Mouse (Mus musculus) A20 (cell line): ENCODE results near the gene Vwa5a.

Experiments used
- DNase-seq: peaks from one replicate; pipeline ENCODE4 v3.0.0-alpha.2; 2011; ENCODE audit warnings: low read depth, low spot score

The Vwa5a gene

DNA sequence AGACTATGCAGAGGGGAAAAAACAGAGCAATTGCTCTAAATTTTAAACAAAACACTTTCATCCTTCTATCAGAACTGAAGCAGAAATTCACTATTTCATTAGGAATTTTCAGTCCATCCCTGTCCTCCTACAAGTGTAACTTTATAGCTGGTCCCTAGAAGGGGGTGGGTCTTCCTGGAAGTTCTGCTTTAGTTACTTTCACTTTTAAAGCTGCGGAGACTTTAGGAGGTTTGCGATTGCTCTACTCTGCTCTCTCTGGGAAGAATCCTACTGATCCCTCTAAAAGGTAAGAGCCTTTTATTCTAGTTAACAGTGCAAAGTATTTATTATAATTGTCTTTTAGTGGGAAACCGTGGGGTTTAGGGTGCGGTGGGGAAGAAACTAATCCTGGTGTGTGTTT lies at the start of gene Vwa5a:
Gene Vwa5a, plus strand, starts transcription at position 167 of the 400 bp plus-strand sequence.
- peak; percentile 38 for DNase-seq

DNA sequence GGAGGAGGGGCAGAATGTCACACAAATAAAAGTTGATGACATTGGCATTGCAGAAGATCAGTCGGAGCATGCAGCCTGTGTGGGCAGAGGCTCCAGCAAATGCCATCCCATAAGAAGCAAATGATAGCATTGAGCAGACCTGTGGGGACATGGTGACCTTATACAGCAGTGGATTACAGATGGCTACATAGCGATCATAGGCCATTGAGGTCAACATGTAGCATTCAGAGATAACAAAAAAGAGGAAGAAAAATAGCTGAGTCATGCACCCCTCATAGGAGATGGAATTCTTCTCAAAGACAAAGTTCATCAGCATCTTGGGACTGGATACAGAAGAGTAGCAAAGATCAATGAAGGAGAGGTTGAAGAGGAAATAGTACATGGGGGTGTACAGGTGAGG lies 45.2 kb upstream of the Vwa5a start:
- DNase-seq = no peak

DNA sequence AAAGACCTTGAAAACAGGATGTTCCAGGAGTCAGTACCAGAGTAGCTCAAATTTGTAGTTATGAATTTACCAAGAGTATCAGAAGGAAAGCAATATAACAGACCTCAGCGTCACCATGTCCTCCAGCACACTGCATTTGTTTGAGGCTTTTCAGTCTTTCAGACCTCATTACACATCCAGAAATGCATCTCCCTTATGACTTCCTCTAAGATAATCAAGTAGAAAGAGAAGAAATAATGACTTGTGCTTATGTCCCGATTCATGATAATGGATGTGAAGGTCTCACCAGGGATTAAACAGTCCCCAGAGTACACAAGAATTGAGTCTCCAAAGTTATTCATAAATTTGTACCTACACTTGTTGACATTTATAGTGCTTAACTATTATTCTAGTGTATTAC lies 43.6 kb upstream of the Vwa5a start, which contains the start of gene Olfr918:
Gene Olfr918, minus strand, starts transcription at position 101 of the 400 bp plus-strand sequence.
- DNase-seq = no peak

DNA sequence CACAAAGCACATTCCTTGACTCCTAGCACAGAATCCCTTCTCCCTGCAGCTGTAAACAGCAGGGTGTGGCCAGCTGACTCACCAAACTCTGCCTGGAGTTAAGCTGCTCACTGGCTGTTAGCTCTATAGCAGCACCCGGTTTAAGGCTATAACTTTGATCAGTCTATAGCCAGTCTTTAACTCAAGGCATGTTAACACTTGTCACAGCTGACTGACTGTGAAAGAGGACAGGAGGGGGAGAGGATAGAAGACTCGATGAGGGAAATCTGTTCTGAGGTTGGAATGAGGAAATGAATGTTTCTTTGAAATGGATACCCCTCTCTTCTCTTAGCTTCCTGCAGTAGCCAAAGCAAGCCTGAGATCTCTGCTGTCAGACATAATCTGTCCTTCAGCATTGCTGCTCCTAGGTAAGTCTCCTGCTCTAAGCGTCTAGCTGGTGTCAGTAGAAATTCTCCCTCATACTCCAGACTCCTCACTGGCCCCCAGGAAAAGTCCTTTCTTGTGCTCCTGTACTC lies 916 bp downstream of the Vwa5a start:
- DNase-seq = peak; percentile 12

- DNase-seq = no peak
These were observed 6.0 kb downstream of the Vwa5a start for GRCm38 (mm10) chr9:38724044-38724443.

- DNase-seq = peak; percentile 16
These were observed 10.2 kb downstream of the Vwa5a start for GRCm38 (mm10) chr9:38728218-38728617.

DNA sequence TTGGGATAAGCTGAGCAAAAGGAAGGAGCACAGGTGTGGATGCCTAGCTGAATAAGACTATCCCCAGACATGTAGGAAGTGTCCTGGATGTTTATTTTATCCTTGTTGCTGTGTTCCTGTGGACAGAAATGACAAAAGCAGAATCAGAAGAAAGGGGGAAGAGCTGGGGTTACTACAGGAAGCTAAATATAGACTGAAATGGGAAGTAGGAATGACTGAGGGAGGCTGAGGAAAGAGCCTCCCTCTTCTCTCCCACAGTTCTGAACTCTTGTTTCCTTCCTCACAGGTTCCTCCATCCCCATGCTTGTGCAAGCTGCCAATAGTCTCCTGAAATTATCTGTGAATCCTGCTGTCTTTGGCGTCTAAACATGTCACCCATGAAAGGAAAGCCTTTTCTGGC lies 23.3 kb downstream of the Vwa5a start:
- DNase-seq = no peak

DNA sequence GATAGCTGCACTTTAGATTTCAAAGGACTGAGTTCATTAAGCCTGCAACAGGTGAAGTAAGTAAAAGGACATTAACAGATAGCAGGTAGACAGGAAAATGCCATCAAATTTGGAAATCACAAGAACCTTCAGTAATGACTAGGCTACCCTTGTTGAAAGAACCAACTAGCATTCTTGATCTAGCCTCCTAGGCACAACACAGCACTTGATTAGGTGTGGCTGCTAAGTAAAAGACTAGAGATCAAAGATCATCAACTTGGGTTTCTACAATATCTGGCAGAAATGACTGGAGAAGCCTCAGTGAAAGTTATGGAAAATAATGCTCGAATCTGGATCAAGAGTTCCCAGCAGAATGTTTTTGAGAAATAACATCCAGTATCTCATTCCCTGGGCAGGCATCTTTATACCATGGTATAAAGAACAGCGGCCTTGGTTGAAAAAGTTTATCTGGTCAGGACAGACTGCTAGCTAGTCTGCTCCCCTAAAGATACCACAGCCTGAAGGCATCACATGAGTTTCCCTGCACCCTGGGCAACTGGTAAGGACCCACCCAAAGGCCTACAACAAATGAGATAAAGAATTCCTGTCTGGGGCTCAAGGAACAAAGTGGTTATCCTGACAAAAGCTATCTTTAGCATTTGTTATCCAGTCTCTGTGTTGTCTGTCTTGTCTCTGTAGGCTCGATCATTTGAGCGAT lies 26.7 kb downstream of the Vwa5a start:
- no peak for DNase-seq

- no peak for DNase-seq
These were observed 33.9 kb downstream of the Vwa5a start, which contains the start of gene Olfr920 for GRCm38 (mm10) chr9:38751999-38752398. TSS of gene Olfr920 (plus strand) at chr9:38752299.

DNA sequence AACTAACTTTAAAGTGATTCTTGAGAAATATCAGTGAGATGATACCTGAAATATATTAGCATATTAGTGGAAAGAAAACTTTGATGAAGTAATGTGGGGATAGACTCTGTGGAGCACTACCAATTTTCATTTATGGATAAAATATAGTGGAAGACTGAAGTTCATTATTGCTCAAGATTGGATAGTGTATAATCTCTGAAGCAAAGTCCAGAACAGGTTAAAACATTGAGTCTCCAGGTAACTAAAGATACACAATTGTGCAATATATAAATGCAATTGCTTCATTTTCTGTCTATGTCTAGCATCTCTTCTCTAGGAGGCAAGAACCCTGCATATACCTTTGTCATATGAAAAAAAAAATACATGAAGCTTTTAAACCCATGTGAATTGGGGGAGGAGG lies 54.7 kb downstream of the Vwa5a start, which contains the start of gene Olfr921:
Gene Olfr921, plus strand, starts transcription at position 301 of the 400 bp plus-strand sequence.
- DNase-seq = no peak

DNA sequence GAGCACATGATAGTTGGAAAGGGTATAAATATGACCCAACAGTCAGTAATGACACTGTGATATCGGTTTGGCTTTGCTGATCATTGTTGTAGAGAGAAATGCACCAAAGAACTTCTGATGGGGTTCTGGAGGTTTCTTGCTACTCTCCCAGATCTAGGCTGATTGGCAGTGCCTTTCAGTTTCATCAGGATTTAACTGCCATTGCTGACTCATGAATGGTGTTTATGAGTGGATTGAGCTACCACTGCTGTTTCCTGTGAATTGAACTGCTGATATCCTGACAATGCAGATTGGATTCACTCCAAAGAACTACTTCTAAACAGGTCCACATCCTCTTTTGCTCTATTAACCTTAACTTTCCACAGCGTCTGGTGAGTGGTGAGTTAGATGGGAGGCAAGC lies 74.6 kb downstream of the Vwa5a start:
- no peak for DNase-seq
